Mouse (Mus musculus) midbrain, embryonic 14.5 days (tissue): ENCODE data around the gene Erfe. TPM values are rescaled to one million over a fixed set of nuclear protein-coding genes. Genes with fewer than 3 reads are reported as not detected.

Experiments
- ATAC-seq: fragments of 200-750 bp; cut with Nextera tagmentation; 2 replicates; pipeline ENCODE4 v1.8.0; 2017; ENCODE audit warnings: moderate number of reproducible peaks, moderate library complexity; ENCODE audit not compliant: low FRiP score, low TSS enrichment
- DNase-seq: peaks from one replicate; pipeline ENCODE4 v3.0.0-alpha.2; 2015
- H3K27ac ChIP-seq: fragments of 300-500 bp; sonication (generic); replicated peaks from 2 replicates; pipeline ENCODE4 v1.5.1; 2014; ENCODE audit warnings: mild to moderate bottlenecking, low read depth, low read length, moderate library complexity
- H3K27me3 ChIP-seq: fragments of 300-500 bp; sonication (generic); 2 replicates; pipeline ENCODE4 v1.6.1; 2014; ENCODE audit warnings: low read length, control low read depth, mixed read lengths; ENCODE audit not compliant: control insufficient read depth, insufficient read depth
- H3K36me3 ChIP-seq: fragments of 300-500 bp; sonication (generic); 2 replicates; pipeline ENCODE4 v1.6.1; 2014; ENCODE audit warnings: low read length, control low read depth; ENCODE audit not compliant: control insufficient read depth, insufficient read depth
- H3K4me1 ChIP-seq: fragments of 300-500 bp; sonication (generic); 2 replicates; pipeline ENCODE4 v1.6.1; 2014; ENCODE audit warnings: mild to moderate bottlenecking, antibody characterized with exemption, low read length, control low read depth; ENCODE audit not compliant: control insufficient read depth, insufficient read depth
- H3K4me2 ChIP-seq: fragments of 300-500 bp; sonication (generic); 2 replicates; pipeline ENCODE4 v1.6.1; 2014; ENCODE audit warnings: mild to moderate bottlenecking, low read length, moderate library complexity
- H3K4me3 ChIP-seq: fragments of 300-500 bp; sonication (generic); replicated peaks from 2 replicates; pipeline ENCODE4 v1.5.1; 2014; ENCODE audit warnings: low read depth, low read length
- H3K9ac ChIP-seq: fragments of 300-500 bp; sonication (generic); replicated peaks from 2 replicates; pipeline ENCODE4 v1.6.1; 2014; ENCODE audit warnings: mild to moderate bottlenecking, low read length, moderate library complexity
- H3K9me3 ChIP-seq: fragments of 300-500 bp; sonication (generic); 2 replicates; pipeline ENCODE4 v1.6.1; 2016; ENCODE audit warnings: low read length, control low read depth, mixed read lengths; ENCODE audit not compliant: control insufficient read depth
- WGBS: fragments of 180-500 bp; shearing (Covaris S2); extraction: QIAGEN DNeasy Blood & Tissue Kit; methylation state at CpG from one replicate; pipeline ENCODE4 v1.1.7; 2014; 5-methylcytosine and 5-hydroxymethylcytosine counted together
- polyA plus RNA-seq: library from polyadenylated mRNA; unstranded; fragments of >200 nt; fragmentation: Nextera tagmentation; extraction: Ambion mirVana; gene quantifications from 2 replicates; pipeline ENCODE4 v1.2.1, GENCODE M21; 2014

Erfe gene
- polyA plus RNA-seq, 1 experiment from 2014 or later: 0.17 TPM

DNA sequence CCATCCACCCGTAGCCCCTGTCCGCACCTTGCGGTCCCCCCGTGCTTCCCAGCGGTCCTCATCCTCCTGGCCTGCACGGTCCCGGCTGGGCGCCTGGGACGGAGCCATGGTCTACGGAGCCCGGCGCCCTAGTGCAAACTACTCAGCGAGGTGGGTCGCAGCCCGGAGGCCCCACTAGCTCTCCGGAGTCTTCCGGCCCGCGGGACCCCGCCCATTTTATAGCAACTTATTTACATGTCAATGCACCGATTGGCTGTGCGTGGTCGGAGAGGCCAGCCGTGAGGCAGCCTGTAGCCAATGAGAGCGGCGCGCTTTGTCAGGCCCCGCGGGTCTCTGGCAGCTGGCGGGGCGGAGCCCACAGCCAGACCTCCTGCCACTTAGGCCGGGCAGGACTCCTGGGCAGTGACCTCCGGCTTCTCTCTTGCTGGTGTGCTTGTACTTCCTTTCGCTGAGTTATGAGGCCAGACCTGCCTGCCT is 46.8 kb downstream of the Erfe start:
- under 1% methylated on average over 34 of the region's 34 CpGs for WGBS
- ATAC-seq: peak; percentile 91
- Histone ChIP-seq H3K9ac (peak overlapping the region; percentile 85), H3K4me3 (peak overlapping the region; percentile 83), H3K4me1 (peaks cover 36% of the 10 kb centered on the region), H3K4me2 (peak overlapping the region; percentile 97), H3K36me3 (peaks cover 7% of the 10 kb centered on the region; the same call in 1 of the 2 replicates), H3K27ac (peak overlapping the region; percentile 91), H3K27me3 (no peaks in the 10 kb centered on the region), H3K9me3 (no peaks in the 10 kb centered on the region)
- DNase-seq: peak; percentile 97

DNA sequence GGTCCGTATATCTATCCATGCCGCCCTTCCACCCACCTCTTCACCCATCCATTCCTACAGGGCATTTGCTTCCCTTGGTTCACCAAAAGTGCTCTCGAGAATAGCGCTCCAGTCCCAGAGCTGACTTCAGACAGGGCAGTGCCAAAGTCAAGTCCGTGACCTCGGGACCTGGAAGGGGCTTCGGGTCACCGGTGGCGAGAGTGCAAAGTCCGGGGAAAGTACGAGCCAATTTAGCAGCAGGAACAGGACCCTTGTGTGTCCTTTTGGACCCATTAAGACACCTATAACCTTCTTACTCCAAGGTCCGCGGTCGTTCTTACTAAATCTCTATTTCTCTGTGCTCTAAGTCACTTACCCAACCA is 47.3 kb downstream of the Erfe start:
- H3K9me3 ChIP-seq: no peaks in the 10 kb centered on the region
- peak overlapping the region; percentile 85 for H3K9ac ChIP-seq
- H3K27ac ChIP-seq: peak overlapping the region; percentile 91
- 1% methylated on average over 14 of the region's 14 CpGs for WGBS
- peaks cover 11% of the 10 kb centered on the region; the same call in 1 of the 2 replicates for H3K36me3 ChIP-seq
- H3K4me2 ChIP-seq: peak overlapping the region; percentile 97
- no peaks in the 10 kb centered on the region for H3K27me3 ChIP-seq
- peak overlapping the region; percentile 83 for H3K4me3 ChIP-seq
- DNase-seq (no peak), ATAC-seq (no peak)
- H3K4me1 ChIP-seq: peaks cover 36% of the 10 kb centered on the region

DNA sequence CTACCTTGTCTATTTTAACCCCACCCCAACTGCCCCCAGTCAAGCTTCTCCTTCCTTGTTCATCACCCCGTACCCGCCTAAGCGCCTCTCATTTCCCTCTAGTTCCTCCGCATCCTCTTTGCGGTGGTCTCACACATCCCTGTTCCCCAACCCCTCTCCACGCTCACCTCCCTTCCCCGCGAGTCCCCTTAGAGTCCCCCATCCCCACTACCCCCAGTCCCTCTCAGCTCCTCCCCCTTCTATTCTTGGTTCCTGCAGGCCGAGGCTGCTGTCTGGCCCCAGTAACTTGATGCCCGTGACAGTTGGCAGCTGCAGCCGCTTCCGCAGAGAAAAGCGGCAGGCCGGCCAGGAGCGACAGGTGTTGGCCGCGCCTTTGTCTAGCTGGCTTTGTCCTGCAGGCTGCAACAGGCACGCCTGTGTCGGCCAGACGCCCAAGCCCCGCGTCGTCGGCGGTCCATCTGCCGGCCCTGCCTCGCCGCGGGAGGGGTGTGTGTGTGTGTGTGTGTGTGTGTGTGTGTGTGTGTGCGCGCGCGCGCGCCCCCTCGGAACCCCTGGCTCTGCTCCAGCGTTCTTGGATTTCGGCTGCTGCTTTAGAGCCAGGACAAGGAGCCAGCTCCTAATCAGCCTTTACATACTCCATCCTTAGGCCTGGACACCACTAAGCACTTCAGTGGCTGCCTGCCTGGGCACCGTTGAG is 47.8 kb downstream of the Erfe start, which contains the start of gene Hes6:
Gene Hes6 (minus strand): TSS at position 141 of the 697 bp plus-strand sequence.
- WGBS: under 1% methylated on average over 39 of the region's 39 CpGs
- peak within 1 kb of the TSS; percentile 85 for H3K9ac ChIP-seq
- peak; percentile 88 for DNase-seq

DNA sequence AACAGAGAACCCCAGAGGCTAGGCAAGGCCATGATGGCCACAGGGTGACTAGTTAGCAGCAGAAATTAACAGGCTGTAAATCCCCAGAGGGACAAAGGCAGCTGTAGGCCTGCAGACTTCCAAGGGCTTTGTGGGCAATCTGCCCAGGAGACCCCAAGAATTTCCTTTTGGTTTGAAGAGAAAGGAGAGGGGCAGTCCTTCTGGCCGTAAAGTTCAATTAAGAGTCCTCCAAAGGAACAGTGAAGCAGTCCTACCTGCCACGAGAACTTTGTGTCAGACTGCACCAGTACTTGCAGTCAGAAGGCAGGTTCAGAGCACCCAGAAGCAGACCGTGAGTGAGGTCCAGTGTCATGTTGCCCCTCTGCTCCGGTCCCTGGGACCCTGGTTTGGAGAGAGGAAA is 48.7 kb downstream of the Erfe start:
- Histone ChIP-seq H3K9me3 (no peaks in the 10 kb centered on the region), H3K4me2 (peak overlapping the region; percentile 97), H3K36me3 (peaks cover 15% of the 10 kb centered on the region; the same call in 1 of the 2 replicates), H3K27me3 (no peaks in the 10 kb centered on the region), H3K4me3 (no peak overlapping the region), H3K4me1 (peaks cover 36% of the 10 kb centered on the region), H3K9ac (peak overlapping the region; percentile 85; the same call in 1 of the 2 replicates), H3K27ac (peak overlapping the region; percentile 91)
- WGBS: 27% methylated on average over 4 of the region's 4 CpGs
- ATAC-seq: no peak
- peak; percentile 73 for DNase-seq

More for the DNA sequence above, 47.8 kb downstream of the Erfe start, which contains the start of gene Hes6:
- H3K36me3 ChIP-seq: peaks cover 12% of the 10 kb centered on the region; the same call in 1 of the 2 replicates
- peak within 1 kb of the TSS; percentile 91 for H3K27ac ChIP-seq
- H3K9me3 ChIP-seq: no peaks in the 10 kb centered on the region
- peaks cover 36% of the 10 kb centered on the region for H3K4me1 ChIP-seq
- peak within 1 kb of the TSS; percentile 83 for H3K4me3 ChIP-seq
- no peaks in the 10 kb centered on the region for H3K27me3 ChIP-seq
- H3K4me2 ChIP-seq: peak within 1 kb of the TSS; percentile 97
- peak; percentile 67 for ATAC-seq

DNA sequence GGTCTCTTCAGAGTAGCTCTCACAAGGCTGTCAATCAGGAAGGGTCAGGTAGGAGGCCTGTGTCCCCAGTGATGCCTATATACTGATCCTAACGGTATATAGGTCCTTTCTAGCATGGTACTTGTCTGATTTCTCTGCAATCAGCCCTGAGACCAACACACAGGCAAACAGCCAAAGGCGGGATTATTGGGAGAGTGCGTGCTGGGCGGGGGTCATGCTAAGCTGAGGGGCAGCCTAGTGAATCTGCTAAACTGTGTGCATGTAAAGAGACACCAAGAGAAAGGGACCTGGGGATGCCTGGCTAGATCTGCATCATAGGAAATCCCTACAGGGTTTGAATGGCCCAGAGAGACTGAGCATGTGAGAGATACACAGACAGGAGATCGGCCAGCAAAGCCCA is 49.1 kb downstream of the Erfe start:
- H3K4me1 ChIP-seq: peaks cover 36% of the 10 kb centered on the region
- H3K9ac ChIP-seq: peak overlapping the region; percentile 85; the same call in 1 of the 2 replicates
- peaks cover 19% of the 10 kb centered on the region for H3K36me3 ChIP-seq
- DNase-seq: peak; percentile 66
- no peaks in the 10 kb centered on the region for H3K27me3 ChIP-seq
- 22% methylated on average over 5 of the region's 5 CpGs for WGBS
- no peaks in the 10 kb centered on the region for H3K9me3 ChIP-seq
- peak overlapping the region; percentile 97 for H3K4me2 ChIP-seq
- H3K27ac ChIP-seq: peak overlapping the region; percentile 91
- no peak for ATAC-seq
- no peak overlapping the region for H3K4me3 ChIP-seq

DNA sequence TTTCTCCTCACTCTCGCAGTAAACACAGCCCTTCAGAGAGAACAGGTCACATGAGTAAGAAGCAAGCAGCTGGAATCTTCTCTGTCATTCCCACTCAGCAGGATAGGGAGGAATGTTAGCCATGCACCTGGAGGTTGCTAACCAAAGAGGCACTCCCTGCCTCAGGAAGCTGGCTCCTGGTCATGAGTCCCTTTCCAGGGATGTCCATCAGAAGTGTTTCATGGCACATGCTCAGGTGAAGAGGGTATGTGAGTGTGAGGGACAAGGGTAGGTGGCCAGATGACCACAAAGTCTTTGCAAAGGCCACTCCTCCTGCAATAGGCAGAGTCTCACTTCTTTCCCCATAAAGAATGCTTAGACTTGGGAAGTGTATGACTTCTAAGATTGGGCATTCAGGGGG is 51.8 kb downstream of the Erfe start:
- ATAC-seq: no peak
- Histone ChIP-seq H3K9me3 (no peaks in the 10 kb centered on the region), H3K4me3 (no peak overlapping the region), H3K36me3 (peaks cover 25% of the 10 kb centered on the region), H3K27me3 (no peaks in the 10 kb centered on the region), H3K27ac (no peak overlapping the region), H3K4me1 (peaks cover 22% of the 10 kb centered on the region), H3K4me2 (no peak overlapping the region), H3K9ac (no peak overlapping the region)
- 88% methylated on average over 1 of the region's 1 CpGs for WGBS
- no peak for DNase-seq

DNA sequence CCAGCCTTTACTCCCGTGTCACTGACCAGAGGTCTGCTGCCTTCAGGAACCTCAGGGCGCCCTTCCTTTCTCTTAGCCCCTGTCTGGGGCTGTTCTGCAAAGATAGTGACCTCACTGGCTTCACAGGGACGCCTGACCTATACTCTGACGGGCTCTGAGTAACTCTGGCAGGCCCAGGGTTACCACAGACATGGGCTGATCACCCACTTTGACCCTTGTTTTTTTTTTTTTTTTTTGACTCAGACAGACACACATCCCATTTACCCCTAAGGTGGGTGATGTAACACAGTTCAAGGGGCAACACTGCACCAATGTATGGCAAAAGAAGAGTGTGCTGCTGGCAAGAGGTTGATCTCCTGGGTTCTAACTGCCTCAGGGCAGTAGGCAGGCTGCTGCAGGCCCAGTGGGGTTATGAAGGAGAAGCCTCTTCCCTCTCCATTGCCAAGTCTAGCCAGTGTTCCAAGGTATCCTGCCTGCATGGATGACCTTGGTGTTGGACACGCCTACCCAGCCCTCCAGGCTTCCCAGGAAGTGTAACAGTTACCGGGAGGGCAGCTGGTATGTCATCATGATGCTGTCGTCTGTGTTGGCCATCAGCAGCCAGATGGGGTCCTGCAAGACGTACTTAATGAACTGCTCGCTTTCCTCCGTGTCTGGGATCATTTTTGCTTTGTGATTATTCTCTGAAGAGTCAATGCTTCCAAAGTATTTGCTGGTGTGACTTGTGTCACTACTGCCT is 53.8 kb downstream of the Erfe start:
- ATAC-seq: no peak
- Histone ChIP-seq H3K27ac (no peak overlapping the region), H3K9me3 (no peaks in the 10 kb centered on the region), H3K36me3 (peaks cover 25% of the 10 kb centered on the region), H3K27me3 (no peaks in the 10 kb centered on the region), H3K4me2 (no peak overlapping the region), H3K4me1 (peaks cover 8% of the 10 kb centered on the region), H3K9ac (no peak overlapping the region), H3K4me3 (no peak overlapping the region)
- DNase-seq: no peak
- WGBS: 65% methylated on average over 10 of the region's 10 CpGs

DNA sequence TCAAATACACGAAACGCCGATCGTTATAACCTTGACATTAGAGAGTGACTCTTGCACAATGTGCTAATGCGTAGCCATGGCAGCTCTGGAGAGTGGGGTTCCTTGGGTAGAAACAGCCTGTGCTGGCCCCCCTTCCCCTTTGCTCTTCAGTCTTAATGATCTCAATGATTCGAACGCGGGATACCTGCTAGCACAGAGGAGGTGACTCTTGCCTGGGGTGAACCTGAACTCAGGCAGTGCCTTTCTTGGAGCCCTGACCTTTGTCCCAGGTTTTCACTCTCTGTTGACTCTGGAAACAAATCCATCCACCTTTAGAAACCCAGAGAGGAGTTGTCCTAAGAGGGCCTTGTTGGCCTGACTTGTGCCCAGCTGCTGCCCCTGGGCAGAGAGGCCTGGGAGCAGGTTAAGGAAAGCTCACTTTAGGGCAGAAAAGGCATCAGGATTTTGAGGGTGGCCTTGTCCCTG is 54.4 kb downstream of the Erfe start:
- Histone ChIP-seq H3K4me1 (peaks cover 2% of the 10 kb centered on the region; the same call in 1 of the 2 replicates), H3K27ac (no peak overlapping the region), H3K9me3 (no peaks in the 10 kb centered on the region), H3K4me3 (no peak overlapping the region), H3K27me3 (no peaks in the 10 kb centered on the region), H3K9ac (no peak overlapping the region), H3K36me3 (peaks cover 25% of the 10 kb centered on the region), H3K4me2 (no peak overlapping the region)
- DNase-seq (no peak), ATAC-seq (no peak)
- 92% methylated on average over 8 of the region's 8 CpGs for WGBS
